Mouse (Mus musculus) inflammation-experienced regulatory T-cells (primary cell): ENCODE data around the gene Tomm70a. TPM values are rescaled to one million over a fixed set of nuclear protein-coding genes. Genes with fewer than 3 reads are reported as not detected.

Experiments used
- polyA plus RNA-seq, 2 experiments: library from polyadenylated mRNA; unstranded; fragments of 100-300 nt; shearing (Covaris generic); gene quantifications; one replicate each; pipeline ENCODE4 v1.2.1; 2017

The Tomm70a gene
- 10 to 100 TPM; 47.9 to 49.9 TPM for polyA plus RNA-seq

DNA sequence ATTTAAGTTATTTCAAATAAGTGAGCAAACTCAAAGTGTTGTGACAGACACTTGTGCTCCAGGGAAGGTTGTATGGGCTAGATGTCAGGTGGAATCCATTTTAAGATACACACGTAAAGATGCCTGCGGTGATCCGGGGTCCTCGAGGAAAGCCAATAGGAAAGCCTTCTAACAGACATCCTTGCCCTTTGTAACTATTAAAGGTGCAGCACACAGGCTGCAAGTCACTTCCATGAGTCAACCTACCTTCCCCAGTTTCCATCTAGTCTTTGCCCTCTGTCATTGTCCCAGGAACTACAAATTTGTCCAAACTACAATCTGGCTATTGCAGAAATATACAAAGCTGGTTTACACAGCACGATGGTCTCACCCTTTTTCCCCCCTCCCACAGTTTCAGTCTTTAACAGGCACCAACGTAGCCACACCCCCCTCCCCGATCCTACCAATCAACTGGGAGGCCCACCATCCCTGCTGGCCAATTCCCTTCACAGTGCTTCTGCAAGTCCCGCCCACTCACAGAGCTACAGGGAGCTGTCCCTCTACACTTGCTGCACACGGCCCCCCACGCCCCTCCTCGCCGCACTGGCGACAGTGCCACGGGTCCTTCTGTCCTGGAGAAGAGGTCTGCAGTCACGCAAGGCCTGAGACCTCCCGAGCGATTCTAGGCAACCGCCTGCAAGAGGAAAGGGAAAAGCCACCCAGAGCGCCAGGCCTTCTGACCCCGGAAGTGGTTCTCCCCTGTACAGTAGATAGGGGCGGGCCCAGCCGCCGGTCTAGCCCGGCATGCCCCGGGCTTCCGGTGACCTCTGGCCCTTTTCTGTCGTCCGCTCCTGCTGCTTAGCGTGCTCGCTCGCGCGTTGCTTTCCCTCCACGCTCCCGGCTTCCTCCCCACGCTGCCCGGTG, at the start of gene Tomm70a:
Gene Tomm70a, plus strand, starts transcription at position 791 of the 903 bp plus-strand sequence.

DNA sequence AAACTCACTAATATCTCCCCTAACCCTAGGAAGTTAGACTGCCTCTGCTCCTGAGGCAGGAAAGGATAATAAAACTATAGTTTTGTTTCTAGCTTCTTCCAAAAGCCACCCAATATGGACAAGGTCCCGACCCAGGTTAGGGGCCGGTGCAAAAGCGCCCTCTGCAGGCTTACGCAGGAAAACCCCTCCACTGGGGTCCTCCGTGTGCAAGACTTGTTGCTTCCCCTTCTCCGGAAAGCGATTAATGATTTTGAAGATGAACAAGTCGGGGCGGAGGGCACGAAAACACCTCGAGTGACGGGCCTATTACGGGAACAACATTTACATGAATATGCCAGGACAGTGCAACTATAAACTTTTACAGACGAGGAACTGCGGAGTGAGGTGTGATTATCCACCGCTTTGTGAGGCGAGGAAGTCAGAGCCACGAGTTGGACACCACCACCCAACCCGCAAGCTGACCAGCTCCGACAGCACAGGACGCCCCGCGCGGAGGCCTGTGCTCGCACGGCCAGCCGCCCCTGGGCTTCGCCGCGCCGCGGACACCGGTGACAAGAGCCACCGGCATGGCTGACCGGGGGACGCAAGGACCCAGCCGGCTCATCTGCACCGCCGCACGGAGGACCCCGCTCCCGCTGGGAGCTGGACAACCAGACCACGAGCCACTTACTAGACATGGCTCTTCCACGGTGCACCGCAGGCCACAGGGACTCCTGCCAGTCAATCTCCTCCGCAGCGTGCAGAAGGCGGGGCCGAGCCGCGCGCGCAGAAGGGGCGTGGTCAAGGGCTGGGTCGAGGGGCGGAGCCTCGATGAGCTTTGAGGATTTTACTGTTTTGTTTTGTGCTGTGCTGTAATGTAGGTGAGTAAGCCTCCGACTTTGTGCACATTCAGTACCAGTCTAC, 45.4 kb downstream of the Tomm70a start, which contains the start of gene Nit2:
Gene Nit2, minus strand, starts transcription at position 731 of the 903 bp plus-strand sequence.

Other genes with a start within 250 kb of the Tomm70a start
- under 1 TPM; 0.34 to 0.81 TPM for gene Tmem45a, start 235.5 kb upstream of the Tomm70a start, polyA plus RNA-seq
- gene Lnp1, start 193.6 kb upstream of the Tomm70a start, polyA plus RNA-seq, result not detected
- gene Tmem45a2, start 50.3 kb upstream of the Tomm70a start, polyA plus RNA-seq, result not detected
- 10 to 100 TPM; 23.3 to 31.8 TPM for gene Nit2, start 45.6 kb downstream of the Tomm70a start, polyA plus RNA-seq
- gene Tbc1d23, start 109.8 kb downstream of the Tomm70a start, polyA plus RNA-seq, result 10 to 100 TPM; 22.9 to 25.7 TPM
- gene Tmem30c, start 171.2 kb downstream of the Tomm70a start, polyA plus RNA-seq, result under 1 TPM; 0.19 to 0.34 TPM
- 10 to 100 TPM; 25.3 to 85.2 TPM for gene Filip1l, start 231.4 kb downstream of the Tomm70a start, polyA plus RNA-seq